Mouse (Mus musculus): Measurements from ENCODE around the gene Npm1.

The Npm1 gene

GRCm38 (mm10) chr11:33146143-33146497 lies 16.9 kb downstream of the Npm1 start:
- no peak for DNase-seq (ENCODE audit: low read depth, low spot score)

- DNase-seq (ENCODE audit: low read depth, low spot score): no peak
Measured at GRCm38 (mm10) chr11:33145201-33146142, 17.5 kb downstream of the Npm1 start.

- DNase-seq (ENCODE audit: low read depth, low spot score): no peak
Measured at GRCm38 (mm10) chr11:33143906-33144305, 19.1 kb downstream of the Npm1 start.

GRCm38 (mm10) chr11:33142801-33143200 lies 20.2 kb downstream of the Npm1 start:
- DNase-seq (ENCODE audit: low read depth, low spot score): no peak

GRCm38 (mm10) chr11:33140111-33140460 lies 22.9 kb downstream of the Npm1 start:
- no peak for DNase-seq (ENCODE audit: low read depth, low spot score)

GRCm38 (mm10) chr11:33139458-33140110 lies 23.4 kb downstream of the Npm1 start:
- DNase-seq (ENCODE audit: low read depth, low spot score): no peak

- no peak for DNase-seq (ENCODE audit: low read depth, low spot score)
Measured at GRCm38 (mm10) chr11:33138686-33139085, 24.3 kb downstream of the Npm1 start.

- no peak for DNase-seq (ENCODE audit: low read depth, low spot score)
Measured at GRCm38 (mm10) chr11:33134391-33134986, 28.5 kb downstream of the Npm1 start.

GRCm38 (mm10) chr11:33132619-33133338 lies 30.2 kb downstream of the Npm1 start:
- DNase-seq (ENCODE audit: low read depth, low spot score): no peak

GRCm38 (mm10) chr11:33127058-33127457 lies 35.9 kb downstream of the Npm1 start:
- DNase-seq (ENCODE audit: low read depth, low spot score): no peak

- DNase-seq (ENCODE audit: low read depth, low spot score): no peak
Measured at GRCm38 (mm10) chr11:33122575-33123268, 40.3 kb downstream of the Npm1 start.

GRCm38 (mm10) chr11:33119556-33119955 lies 43.5 kb downstream of the Npm1 start:
- DNase-seq (ENCODE audit: low read depth, low spot score): no peak

GRCm38 (mm10) chr11:33119116-33119515 lies 43.9 kb downstream of the Npm1 start:
- no peak for DNase-seq (ENCODE audit: low read depth, low spot score)

GRCm38 (mm10) chr11:33118480-33118879 lies 44.5 kb downstream of the Npm1 start:
- no peak for DNase-seq (ENCODE audit: low read depth, low spot score)

GRCm38 (mm10) chr11:33115796-33116195 lies 47.2 kb downstream of the Npm1 start:
- DNase-seq (ENCODE audit: low read depth, low spot score): no peak

- DNase-seq (ENCODE audit: low read depth, low spot score): peak; percentile 84
Measured at GRCm38 (mm10) chr11:33112407-33112806, 50.6 kb downstream of the Npm1 start.

- DNase-seq (ENCODE audit: low read depth, low spot score): no peak
Measured at GRCm38 (mm10) chr11:33110111-33110510, 52.9 kb downstream of the Npm1 start.

- no peak for DNase-seq (ENCODE audit: low read depth, low spot score)
Measured at GRCm38 (mm10) chr11:33107540-33107939, 55.5 kb downstream of the Npm1 start.

- no peak for DNase-seq (ENCODE audit: low read depth, low spot score)
Measured at GRCm38 (mm10) chr11:33104911-33105316, 58.1 kb downstream of the Npm1 start.

- DNase-seq (ENCODE audit: low read depth, low spot score): no peak
Measured at GRCm38 (mm10) chr11:33103291-33103943, 59.6 kb downstream of the Npm1 start.
